Mouse (Mus musculus) kidney, postnatal 10 days (tissue): ENCODE data around the gene Pptc7.
"Not testable (repeated sequence)": the region's sequence is repeated elsewhere in the genome, so short reads cannot be mapped to it uniquely, and the experiment has no call there.

Source experiments
- DNase-seq: peaks from one replicate; pipeline ENCODE4 v3.0.0; 2021; ENCODE audit warnings: mixed read lengths

The Pptc7 gene

GRCm38 (mm10) chr5:122302810-122303745 lies 18.9 kb downstream of the Pptc7 start:
- DNase-seq, result no peak

- no peak for DNase-seq
These were observed 19.8 kb downstream of the Pptc7 start for GRCm38 (mm10) chr5:122303937-122304336.

- no peak for DNase-seq
These were observed 20.4 kb downstream of the Pptc7 start for GRCm38 (mm10) chr5:122304541-122304940.

GRCm38 (mm10) chr5:122305472-122305871 lies 21.3 kb downstream of the Pptc7 start:
- DNase-seq, result peak; percentile 45

- no peak for DNase-seq
These were observed 22.4 kb downstream of the Pptc7 start for GRCm38 (mm10) chr5:122306536-122306935.

GRCm38 (mm10) chr5:122310699-122311098 lies 26.5 kb downstream of the Pptc7 start:
- DNase-seq, result no peak

GRCm38 (mm10) chr5:122311692-122312091 lies 27.5 kb downstream of the Pptc7 start:
- DNase-seq, result no peak

GRCm38 (mm10) chr5:122312346-122312745 lies 28.2 kb downstream of the Pptc7 start:
- no peak for DNase-seq

GRCm38 (mm10) chr5:122312942-122313684 lies 28.9 kb downstream of the Pptc7 start:
- DNase-seq, result no peak

GRCm38 (mm10) chr5:122314966-122315667 lies 31.0 kb downstream of the Pptc7 start:
- DNase-seq, result peak; percentile 89

GRCm38 (mm10) chr5:122317329-122318045 lies 33.3 kb downstream of the Pptc7 start:
- DNase-seq, result no peak

GRCm38 (mm10) chr5:122318100-122318499 lies 33.9 kb downstream of the Pptc7 start:
- DNase-seq, result no peak

- not testable (repeated sequence) for DNase-seq
These were observed 34.8 kb downstream of the Pptc7 start for GRCm38 (mm10) chr5:122318976-122319375.

- DNase-seq, result no peak
These were observed 35.5 kb downstream of the Pptc7 start for GRCm38 (mm10) chr5:122319474-122320204.

GRCm38 (mm10) chr5:122320205-122320781 lies 36.1 kb downstream of the Pptc7 start:
- DNase-seq, result no peak

- no peak for DNase-seq
These were observed 39.4 kb downstream of the Pptc7 start for GRCm38 (mm10) chr5:122323523-122323922.

GRCm38 (mm10) chr5:122324608-122325431 lies 40.7 kb downstream of the Pptc7 start:
- DNase-seq, result no peak

GRCm38 (mm10) chr5:122325477-122325876 lies 41.3 kb downstream of the Pptc7 start:
- no peak for DNase-seq

- no peak for DNase-seq
These were observed 43.1 kb downstream of the Pptc7 start for GRCm38 (mm10) chr5:122327283-122327682.

- DNase-seq, result no peak
These were observed 46.1 kb downstream of the Pptc7 start for GRCm38 (mm10) chr5:122330269-122330668.
